Mouse (Mus musculus) liver, embryonic 16.5 days (tissue): ENCODE results near the gene Kcnn4. TPM values are rescaled to one million over a fixed set of nuclear protein-coding genes. Genes with fewer than 3 reads are reported as not detected.

Experiments
- ATAC-seq: fragments of 200-750 bp; cut with Nextera tagmentation; 2 replicates; pipeline ENCODE4 v1.8.0; 2017; ENCODE audit warnings: low read depth, mild to moderate bottlenecking, moderate number of reproducible peaks, moderate library complexity
- H3K27ac ChIP-seq: fragments of 300-500 bp; sonication (generic); 2 replicates; pipeline ENCODE4 v1.5.1; 2014; ENCODE audit warnings: mild to moderate bottlenecking, low read length
- H3K27me3 ChIP-seq: fragments of 300-500 bp; sonication (generic); 2 replicates; pipeline ENCODE4 v1.6.1; 2014; ENCODE audit warnings: low read depth, low read length, mixed read lengths; ENCODE audit not compliant: control insufficient read depth, insufficient read depth
- H3K36me3 ChIP-seq: fragments of 300-500 bp; sonication (generic); 2 replicates; pipeline ENCODE4 v1.6.1; 2014; ENCODE audit warnings: mild to moderate bottlenecking; ENCODE audit not compliant: control insufficient read depth, insufficient read depth
- H3K4me1 ChIP-seq: fragments of 300-500 bp; sonication (generic); 2 replicates; pipeline ENCODE4 v1.6.1; 2014; ENCODE audit warnings: low read depth, low read length, mixed read lengths; ENCODE audit not compliant: control insufficient read depth
- H3K4me2 ChIP-seq: fragments of 300-500 bp; sonication (generic); 2 replicates; pipeline ENCODE4 v1.6.1; 2014; ENCODE audit warnings: low read depth, low read length, mixed read lengths
- H3K4me3 ChIP-seq: fragments of 300-500 bp; sonication (generic); 2 replicates; pipeline ENCODE4 v1.5.1; 2014; ENCODE audit warnings: low read depth, mild to moderate bottlenecking, low read length
- H3K9ac ChIP-seq: fragments of 300-500 bp; sonication (generic); 2 replicates; pipeline ENCODE4 v1.6.1; 2014; ENCODE audit warnings: low read depth, low read length
- H3K9me3 ChIP-seq: fragments of 300-500 bp; sonication (generic); replicated peaks from 2 replicates; pipeline ENCODE4 v1.6.1; 2016; ENCODE audit warnings: low read length; ENCODE audit not compliant: control insufficient read depth
- WGBS: fragments of 180-500 bp; shearing (Covaris S2); extraction: QIAGEN DNeasy Blood & Tissue Kit; methylation state at CpG from one replicate; pipeline ENCODE4 v1.1.7; 2014; ENCODE audit not compliant: insufficient replicate concordance; 5-methylcytosine and 5-hydroxymethylcytosine counted together
- polyA plus RNA-seq: library from polyadenylated mRNA; unstranded; fragments of >200 nt; fragmentation: Nextera tagmentation; extraction: Ambion mirVana; gene quantifications from 2 replicates; pipeline ENCODE4 v1.2.1, GENCODE M21; 2015

Gene Kcnn4
- polyA plus RNA-seq, 1 experiment from 2014 or later = 93.4 TPM

- H3K4me1 ChIP-seq = peaks cover 63% of the 10 kb centered on the region
- peaks cover 14% of the 10 kb centered on the region for H3K36me3 ChIP-seq
- 9% methylated on average over 11 of the region's 11 CpGs for WGBS
- H3K4me3 ChIP-seq = peak overlapping the region; percentile 89
- no peaks in the 10 kb centered on the region for H3K27me3 ChIP-seq
- H3K9me3 ChIP-seq = no peaks in the 10 kb centered on the region
- peak overlapping the region; percentile 96 for H3K9ac ChIP-seq
- H3K4me2 ChIP-seq = peak overlapping the region; percentile 95
- peak overlapping the region; percentile 100 for H3K27ac ChIP-seq
- peak; percentile 43 for ATAC-seq
Measured at GRCm38 (mm10) chr7:24372300-24372699, 2.2 kb downstream of the Kcnn4 start.

- Histone ChIP-seq H3K27me3 (no peaks in the 10 kb centered on the region), H3K4me2 (peak overlapping the region; percentile 95), H3K27ac (peak overlapping the region; percentile 100), H3K4me3 (peak overlapping the region; percentile 89), H3K9ac (peak overlapping the region; percentile 96), H3K36me3 (peaks cover 18% of the 10 kb centered on the region), H3K4me1 (peaks cover 62% of the 10 kb centered on the region), H3K9me3 (no peaks in the 10 kb centered on the region)
- WGBS = 15% methylated on average over 4 of the region's 4 CpGs
- ATAC-seq = no peak
Measured at GRCm38 (mm10) chr7:24372786-24373185, 2.7 kb downstream of the Kcnn4 start.

GRCm38 (mm10) chr7:24373538-24374379 lies 3.7 kb downstream of the Kcnn4 start:
- peak overlapping the region; percentile 89 for H3K4me3 ChIP-seq
- no peaks in the 10 kb centered on the region for H3K9me3 ChIP-seq
- no peaks in the 10 kb centered on the region for H3K27me3 ChIP-seq
- peaks cover 27% of the 10 kb centered on the region for H3K36me3 ChIP-seq
- WGBS = 9% methylated on average over 20 of the region's 20 CpGs
- H3K27ac ChIP-seq = peak overlapping the region; percentile 100
- ATAC-seq = no peak
- peak overlapping the region; percentile 96 for H3K9ac ChIP-seq
- peaks cover 62% of the 10 kb centered on the region for H3K4me1 ChIP-seq
- H3K4me2 ChIP-seq = peak overlapping the region; percentile 95

GRCm38 (mm10) chr7:24376456-24376855 lies 6.4 kb downstream of the Kcnn4 start:
- peaks cover 54% of the 10 kb centered on the region for H3K36me3 ChIP-seq
- H3K9ac ChIP-seq = peak overlapping the region; percentile 75
- H3K27me3 ChIP-seq = no peaks in the 10 kb centered on the region
- H3K9me3 ChIP-seq = no peaks in the 10 kb centered on the region
- peak overlapping the region; percentile 65 for H3K4me3 ChIP-seq
- H3K27ac ChIP-seq = peak overlapping the region; percentile 100
- peaks cover 74% of the 10 kb centered on the region for H3K4me1 ChIP-seq
- no peak for ATAC-seq
- WGBS = 54% methylated on average over 8 of the region's 8 CpGs
- H3K4me2 ChIP-seq = peak overlapping the region; percentile 85

GRCm38 (mm10) chr7:24377091-24377865 lies 7.2 kb downstream of the Kcnn4 start:
- Histone ChIP-seq H3K9ac (peak overlapping the region; percentile 94), H3K9me3 (no peaks in the 10 kb centered on the region), H3K4me3 (peak overlapping the region; percentile 65), H3K27me3 (no peaks in the 10 kb centered on the region), H3K27ac (peak overlapping the region; percentile 100), H3K36me3 (peaks cover 62% of the 10 kb centered on the region), H3K4me1 (peaks cover 83% of the 10 kb centered on the region), H3K4me2 (peak overlapping the region; percentile 85)
- 11% methylated on average over 47 of the region's 49 CpGs for WGBS
- ATAC-seq = peak; percentile 96

GRCm38 (mm10) chr7:24378049-24378701 lies 8.1 kb downstream of the Kcnn4 start:
- 74% methylated on average over 10 of the region's 10 CpGs for WGBS
- Histone ChIP-seq H3K9me3 (no peaks in the 10 kb centered on the region), H3K4me3 (peak overlapping the region; percentile 65), H3K4me2 (peak overlapping the region; percentile 85), H3K27me3 (no peaks in the 10 kb centered on the region), H3K36me3 (peaks cover 70% of the 10 kb centered on the region), H3K27ac (peak overlapping the region; percentile 98), H3K4me1 (peaks cover 86% of the 10 kb centered on the region), H3K9ac (peak overlapping the region; percentile 94)
- ATAC-seq = no peak

- peak overlapping the region; percentile 41 for H3K9ac ChIP-seq
- 57% methylated on average over 7 of the region's 7 CpGs for WGBS
- peak overlapping the region; percentile 98 for H3K27ac ChIP-seq
- H3K4me1 ChIP-seq = peaks cover 90% of the 10 kb centered on the region
- H3K4me2 ChIP-seq = no peak overlapping the region; the same call in 1 of the 2 replicates
- no peaks in the 10 kb centered on the region for H3K9me3 ChIP-seq
- ATAC-seq = no peak
- H3K27me3 ChIP-seq = no peaks in the 10 kb centered on the region
- no peak overlapping the region for H3K4me3 ChIP-seq
- H3K36me3 ChIP-seq = peaks cover 80% of the 10 kb centered on the region
Measured at GRCm38 (mm10) chr7:24379934-24380333, 9.9 kb downstream of the Kcnn4 start.

- Histone ChIP-seq H3K27ac (peak overlapping the region; percentile 98), H3K27me3 (no peaks in the 10 kb centered on the region), H3K9ac (peak overlapping the region; percentile 41; the same call in 1 of the 2 replicates), H3K9me3 (no peaks in the 10 kb centered on the region), H3K4me2 (no peak overlapping the region; the same call in 1 of the 2 replicates), H3K4me1 (peaks cover 91% of the 10 kb centered on the region), H3K4me3 (no peak overlapping the region), H3K36me3 (peaks cover 84% of the 10 kb centered on the region)
- ATAC-seq = no peak
- WGBS = 68% methylated on average over 2 of the region's 2 CpGs
Measured at GRCm38 (mm10) chr7:24380370-24380769, 10.3 kb downstream of the Kcnn4 start.
